Mouse (Mus musculus) stomach, postnatal 0 days (tissue): ENCODE data around the gene Fntb.

Experiments
- CTCF ChIP-seq: IDR thresholded peaks from 2 replicates; pipeline ENCODE4 v1.5.1; 2016; ENCODE audit warnings: antibody characterized with exemption, low read depth, mild to moderate bottlenecking, moderate library complexity
- EP300 ChIP-seq: optimal IDR thresholded peaks from 2 replicates; pipeline ENCODE3; 2016; ENCODE audit warnings: antibody characterized with exemption

DNA sequence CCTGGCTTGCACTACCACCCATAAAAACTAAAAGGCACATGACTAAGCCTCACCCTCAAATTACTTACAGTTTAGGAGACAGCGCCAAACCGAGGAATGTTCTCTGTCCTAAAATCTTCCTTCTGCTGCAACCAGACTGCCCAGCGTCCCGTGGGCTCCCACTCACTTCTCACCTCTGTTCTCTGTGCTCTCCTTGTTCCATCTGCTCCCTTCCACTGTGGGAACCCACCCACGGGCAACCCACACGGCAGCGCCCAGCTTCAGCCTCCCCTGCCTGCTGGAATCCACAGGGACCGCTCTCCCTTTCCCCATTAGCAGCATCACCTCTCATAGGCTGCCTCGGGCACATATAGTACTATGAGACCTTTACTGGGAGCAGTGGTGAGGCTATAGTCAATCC lies 53.5 kb downstream of the Fntb start:
- no peak for TF ChIP-seq CTCF
- no peak for TF ChIP-seq EP300
